Mouse (Mus musculus) ES-Bruce4 (cell line): ENCODE measurements around the gene Gm45521. TPM values are rescaled to one million over a fixed set of nuclear protein-coding genes. Genes with fewer than 3 reads are reported as not detected.

Experiments used
- H3K27ac ChIP-seq: 2 replicates; pipeline ENCODE4 v1.5.1; 2012; ENCODE audit warnings: low read length, inconsistent platforms; ENCODE audit not compliant: insufficient read depth
- H3K27me3 ChIP-seq: 2 replicates; pipeline ENCODE4 v1.6.1; 2012; ENCODE audit warnings: mild to moderate bottlenecking, low read length, inconsistent platforms; ENCODE audit not compliant: control insufficient read depth, poor library complexity, insufficient read depth, severe bottlenecking
- H3K36me3 ChIP-seq: 2 replicates; pipeline ENCODE4 v1.6.1; 2012; ENCODE audit warnings: inconsistent platforms, mild to moderate bottlenecking, low read length, moderate library complexity; ENCODE audit not compliant: control insufficient read depth, poor library complexity, insufficient read depth, severe bottlenecking
- H3K4me1 ChIP-seq: one replicate; pipeline ENCODE4 v1.8.1; 2011; ENCODE audit warnings: low read length; ENCODE audit not compliant: control insufficient read depth, insufficient read depth
- H3K4me3 ChIP-seq: 2 replicates; pipeline ENCODE4 v1.5.1; 2011; ENCODE audit warnings: low read depth, mild to moderate bottlenecking, low read length
- H3K9ac ChIP-seq: 2 replicates; pipeline ENCODE4 v1.6.1; 2012; ENCODE audit warnings: low read depth, mild to moderate bottlenecking, inconsistent platforms; ENCODE audit not compliant: poor library complexity, severe bottlenecking
- H3K9me3 ChIP-seq: replicated peaks from 2 replicates; pipeline ENCODE4 v1.6.1; 2012; ENCODE audit warnings: mild to moderate bottlenecking, low read length, inconsistent platforms; ENCODE audit not compliant: control insufficient read depth, poor library complexity, insufficient read depth, severe bottlenecking
- CTCF ChIP-seq: IDR thresholded peaks from one replicate; pipeline ENCODE4 v1.8.1; 2011; ENCODE audit warnings: low read depth, low read length
- EP300 ChIP-seq: IDR thresholded peaks from 2 replicates; pipeline ENCODE4 v1.6.1; 2011; ENCODE audit warnings: low read depth, low read length; ENCODE audit not compliant: insufficient read depth
- POLR2A ChIP-seq: IDR thresholded peaks from one replicate; pipeline ENCODE4 v1.8.1; 2011; ENCODE audit warnings: low read length; ENCODE audit not compliant: insufficient read depth
- polyA plus RNA-seq: library from polyadenylated mRNA; stranded (reverse); fragments of >200 nt; gene quantifications from 2 replicates; pipeline ENCODE4 v1.2.4, GENCODE M21; 2011; ENCODE audit warnings: low read depth; ENCODE audit not compliant: missing spikeins, insufficient read depth, insufficient read length

Gene Gm45521
- polyA plus RNA-seq, 1 experiment = 0.91 TPM

GRCm38 (mm10) chr14:7934166-7934565 lies 22.9 kb upstream of the Gm45521 start:
- H3K9me3 ChIP-seq = no peaks in the 10 kb centered on the region

GRCm38 (mm10) chr14:7937052-7937630 lies 19.9 kb upstream of the Gm45521 start:
- no peaks in the 10 kb centered on the region for H3K9me3 ChIP-seq
- H3K36me3 ChIP-seq = peaks cover 6% of the 10 kb centered on the region
- TF ChIP-seq CTCF (peak; percentile 77), POLR2A (no peak)
- no peaks in the 10 kb centered on the region for H3K27me3 ChIP-seq
- H3K9ac ChIP-seq = no peak overlapping the region
- H3K4me1 ChIP-seq = peaks cover 1% of the 10 kb centered on the region
- H3K27ac ChIP-seq = no peak overlapping the region; the same call in 1 of the 2 replicates
- H3K4me3 ChIP-seq = no peak overlapping the region

More at GRCm38 (mm10) chr14:7934166-7934565, 22.9 kb upstream of the Gm45521 start:
- H3K27ac ChIP-seq = no peak overlapping the region
- no peak for TF ChIP-seq CTCF
- no peak for TF ChIP-seq EP300
- TF ChIP-seq POLR2A = no peak
- H3K9ac ChIP-seq = no peak overlapping the region
- H3K4me1 ChIP-seq = peaks cover 1% of the 10 kb centered on the region
- peaks cover 26% of the 10 kb centered on the region for H3K36me3 ChIP-seq
- H3K4me3 ChIP-seq = no peak overlapping the region
- no peaks in the 10 kb centered on the region for H3K27me3 ChIP-seq

- no peak overlapping the region for H3K27ac ChIP-seq
These were observed 18.0 kb upstream of the Gm45521 start for GRCm38 (mm10) chr14:7938809-7939784.

GRCm38 (mm10) chr14:7941413-7941812 lies 15.7 kb upstream of the Gm45521 start:
- peaks cover 3% of the 10 kb centered on the region; the same call in 1 of the 2 replicates for H3K36me3 ChIP-seq
- H3K4me1 ChIP-seq = peaks cover 7% of the 10 kb centered on the region
- H3K27ac ChIP-seq = no peak overlapping the region
- H3K9ac ChIP-seq = no peak overlapping the region
- no peak overlapping the region for H3K4me3 ChIP-seq
- no peaks in the 10 kb centered on the region for H3K9me3 ChIP-seq
- 0 out of 2 replicates have a peak, but pooled peaks have one; percentile 23 for TF ChIP-seq EP300
- no peak for TF ChIP-seq CTCF
- H3K27me3 ChIP-seq = no peaks in the 10 kb centered on the region

More at GRCm38 (mm10) chr14:7938809-7939784, 18.0 kb upstream of the Gm45521 start:
- peaks cover 5% of the 10 kb centered on the region for H3K36me3 ChIP-seq
- H3K4me3 ChIP-seq = no peak overlapping the region
- H3K4me1 ChIP-seq = peaks cover 1% of the 10 kb centered on the region
- TF ChIP-seq POLR2A = no peak
- TF ChIP-seq EP300 = no peak
- no peak for TF ChIP-seq CTCF
- no peak overlapping the region for H3K9ac ChIP-seq
- H3K9me3 ChIP-seq = no peaks in the 10 kb centered on the region
- no peaks in the 10 kb centered on the region for H3K27me3 ChIP-seq

GRCm38 (mm10) chr14:7943101-7943800 lies 13.8 kb upstream of the Gm45521 start:
- Histone ChIP-seq H3K36me3 (peaks cover 3% of the 10 kb centered on the region; the same call in 1 of the 2 replicates), H3K4me1 (peaks cover 6% of the 10 kb centered on the region), H3K27me3 (no peaks in the 10 kb centered on the region), H3K9me3 (no peaks in the 10 kb centered on the region), H3K9ac (no peak overlapping the region), H3K4me3 (no peak overlapping the region), H3K27ac (no peak overlapping the region)
- TF ChIP-seq CTCF = no peak
- TF ChIP-seq POLR2A = no peak
- no peak for TF ChIP-seq EP300
